ENCODE assay signal across 7 mouse cellular contexts in the genomic region with DNA sequence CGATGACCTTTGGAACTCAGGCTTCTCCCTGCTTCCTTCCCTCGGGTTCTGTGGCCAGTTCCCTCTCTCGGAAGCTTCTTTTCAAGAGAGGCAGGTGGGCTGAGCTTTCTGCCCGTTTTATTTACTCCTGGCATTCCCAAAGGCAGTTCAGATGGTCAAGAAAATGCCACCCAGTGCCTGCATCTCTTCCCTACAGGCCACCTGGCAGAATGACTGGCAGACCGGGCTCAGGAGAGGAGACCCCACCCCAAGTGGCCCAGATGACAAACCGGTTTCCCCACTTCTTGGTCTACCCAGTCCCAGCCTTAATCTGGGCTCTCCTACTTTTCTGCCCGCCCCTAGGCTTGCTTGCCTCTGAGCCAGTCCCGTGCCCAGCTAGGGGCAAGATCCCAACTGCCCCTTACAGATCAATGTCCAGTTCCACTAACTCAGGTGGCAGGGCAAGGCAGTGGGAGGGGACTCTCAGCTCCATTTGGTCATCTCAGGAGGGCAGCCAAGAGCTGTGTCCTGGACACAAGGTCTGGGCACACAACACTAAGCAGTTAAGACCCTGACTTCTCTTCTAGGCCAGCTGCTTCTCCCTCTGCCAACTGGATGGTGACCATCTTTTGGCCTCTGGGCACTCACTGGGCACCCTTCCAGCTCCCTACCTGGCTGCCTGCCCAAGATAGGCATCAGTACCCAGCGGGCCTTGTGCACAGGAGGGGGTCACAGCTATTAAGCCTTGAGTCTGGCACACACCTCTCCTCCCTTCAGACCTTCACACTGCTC. TPM values are rescaled to one million over a fixed set of nuclear protein-coding genes. Genes with fewer than 3 reads are reported as not detected.
DNase-seq lines count a peak whose midpoint lies in the region; ATAC-seq and TF ChIP-seq lines count a peak whose summit lies in the region.

TSS of gene Srcin1 (minus strand) at position 51 of the 771 bp plus-strand sequence.

- no peaks in the 10 kb centered on the region for H3K9me3 ChIP-seq in intestine, embryonic 15.5 days
- no peaks in the 10 kb centered on the region for H3K9me3 ChIP-seq in midbrain, embryonic 12.5 days

- TF ChIP-seq CTCF in cerebellum, adult 2 months (IDR thresholded peaks at IDR 0.05; ENCODE audit: borderline replicate concordance, insufficient read depth, low read depth, low read length): no peak

- H3K9ac ChIP-seq in intestine, embryonic 15.5 days: peak within 1 kb of the TSS; percentile 57
- H3K9ac ChIP-seq in midbrain, embryonic 12.5 days (replicated peaks): peak within 1 kb of the TSS; percentile 90

- no peaks in the 10 kb centered on the region for H3K27me3 ChIP-seq in cerebellum, adult 2 months (ENCODE audit: control insufficient read depth, insufficient read depth, low read length)
- H3K27me3 ChIP-seq in intestine, embryonic 15.5 days (replicated peaks): peaks cover 48% of the 10 kb centered on the region
- peaks cover 59% of the 10 kb centered on the region for H3K27me3 ChIP-seq in midbrain, embryonic 12.5 days

- TF ChIP-seq POLR2A in cerebellum, adult 2 months (IDR thresholded peaks at IDR 0.05; ENCODE audit: borderline replicate concordance, insufficient read depth, low read length): no peak

- H3K27ac ChIP-seq in cerebellum, adult 2 months (ENCODE audit: insufficient read depth, low read length): peak within 1 kb of the TSS; percentile 88
- no peak within 1 kb of the TSS for H3K27ac ChIP-seq in intestine, embryonic 15.5 days
- H3K27ac ChIP-seq in midbrain, embryonic 12.5 days (replicated peaks): peak within 1 kb of the TSS; percentile 97

- no peaks in the 10 kb centered on the region for H3K36me3 ChIP-seq in intestine, embryonic 15.5 days
- no peaks in the 10 kb centered on the region for H3K36me3 ChIP-seq in midbrain, embryonic 12.5 days

- H3K4me2 ChIP-seq in intestine, embryonic 15.5 days (replicated peaks): peak within 1 kb of the TSS; percentile 100
- peak within 1 kb of the TSS; percentile 85 for H3K4me2 ChIP-seq in midbrain, embryonic 12.5 days (replicated peaks)

- DNase-seq in adrenal gland, adult (ENCODE audit: inconsistent age in 2 of 2, low spot score in 1 of 2): peak; percentile 89 to 98
- peak; percentile 74 to 81 for DNase-seq in cerebellum, adult 2 months
- peak; percentile 36 to 51 for DNase-seq in gastrocnemius, adult 8-10 months (ENCODE audit: low spot score in 2 of 2)
- peak in 1 of 2 experiments; percentile 60 for DNase-seq in left cerebral cortex, postnatal 25 days (ENCODE audit: low spot score in 2 of 2)
- DNase-seq in spleen, adult 18-20 months: no peak

- intact Hi-C loops in left cerebral cortex, postnatal 25 days (cut with DNase I): no loop called here

- peak within 1 kb of the TSS; percentile 98 for H3K4me3 ChIP-seq in cerebellum, adult 2 months (replicated peaks; ENCODE audit: insufficient read depth, low read depth, low read length)
- peak within 1 kb of the TSS; percentile 62 for H3K4me3 ChIP-seq in intestine, embryonic 15.5 days (replicated peaks)
- peak within 1 kb of the TSS; percentile 79 for H3K4me3 ChIP-seq in midbrain, embryonic 12.5 days

- H3K4me1 ChIP-seq in cerebellum, adult 2 months (ENCODE audit: control insufficient read depth, insufficient read depth, low read length): peaks cover 18% of the 10 kb centered on the region
- H3K4me1 ChIP-seq in intestine, embryonic 15.5 days (replicated peaks): peaks cover 28% of the 10 kb centered on the region
- peaks cover 55% of the 10 kb centered on the region for H3K4me1 ChIP-seq in midbrain, embryonic 12.5 days

- ATAC-seq in intestine, embryonic 15.5 days: peak; percentile 52; the same call in 1 of the 2 replicates
- ATAC-seq in midbrain, embryonic 12.5 days (ENCODE audit: low FRiP score, low read depth): no peak

- WGBS in cerebellum, adult 2 months: 15% methylated on average over 9 of the region's 9 CpGs
- 27% methylated on average over 9 of the region's 9 CpGs for WGBS in intestine, embryonic 15.5 days
- 31% methylated on average over 9 of the region's 9 CpGs for WGBS in midbrain, embryonic 12.5 days

RNA-seq across cellular contexts. Expression of gene Srcin1, which starts in this region (rescaled TPM):
- polyA plus RNA-seq in cerebellum, adult 2 months (2012; rRNA removed): 127 and 142 TPM in 2 replicates
- total RNA-seq in gastrocnemius, adult 8-10 months (2022): 1 to 10 TPM; 1.1 to 2.5 (median 1.6) TPM
- polyA plus RNA-seq in intestine, embryonic 15.5 days (2015; fragmentation: Nextera tagmentation; extraction: Ambion mirVana): 0.24 and 0.25 TPM in 2 replicates
- total RNA-seq in left cerebral cortex, postnatal 25 days (2021): 100 to 1,000 TPM; 323 to 339 TPM
- polyA plus RNA-seq in midbrain, embryonic 12.5 days (2016; fragmentation: Nextera tagmentation; extraction: Ambion mirVana): 6.5 and 7.3 TPM in 2 replicates

Comparison
In these comparisons a context has a peak if more than half of its experiments do, and no peak if none do; other contexts are left out.
1. RNA of gene Srcin1 (total RNA-seq): 323 to 339 TPM in left cerebral cortex, postnatal 25 days; 1.1 to 2.5 TPM in gastrocnemius, adult 8-10 months; every median in the first group is over 10 times any median in the second.
2. RNA of gene Srcin1 (polyA plus RNA-seq): 127 to 142 TPM in cerebellum, adult 2 months; 6.5 to 7.3 TPM in midbrain, embryonic 12.5 days and 0.24 to 0.25 TPM in intestine, embryonic 15.5 days; every median in the first group is over 10 times any median in the second.
3. Peak in ATAC-seq, H3K4me3 ChIP-seq, H3K9ac ChIP-seq and H3K4me2 ChIP-seq in intestine, embryonic 15.5 days; RNA of the gene not detected or under 1 TPM.
4. DNase-seq: peak in adrenal gland, adult (2 of 2), cerebellum, adult 2 months (2 of 2) and gastrocnemius, adult 8-10 months (2 of 2); none in spleen, adult 18-20 months (0 of 2).
5. Peak in every context shown above with its lines, with median percentiles within 50 percentile points of each other: H3K4me3 ChIP-seq.